Mouse (Mus musculus) midbrain, embryonic 13.5 days (tissue): ENCODE data around the gene Zfp523. TPM values are rescaled to one million over a fixed set of nuclear protein-coding genes. Genes with fewer than 3 reads are reported as not detected.

ENCODE experiments used
- ATAC-seq: fragments of 200-750 bp; cut with Nextera tagmentation; 2 replicates; pipeline ENCODE4 v1.8.0; 2017; ENCODE audit warnings: mild to moderate bottlenecking, moderate TSS enrichment, moderate library complexity
- H3K27ac ChIP-seq: fragments of 300-500 bp; sonication (generic); 2 replicates; pipeline ENCODE4 v1.5.1; 2015; ENCODE audit warnings: inconsistent platforms, mild to moderate bottlenecking, moderate library complexity
- H3K27me3 ChIP-seq: fragments of 300-500 bp; sonication (generic); 2 replicates; pipeline ENCODE4 v1.6.1; 2015; ENCODE audit warnings: mild to moderate bottlenecking, inconsistent platforms
- H3K36me3 ChIP-seq: fragments of 300-500 bp; sonication (generic); 2 replicates; pipeline ENCODE4 v1.6.1; 2015; ENCODE audit warnings: mild to moderate bottlenecking, inconsistent platforms
- H3K4me1 ChIP-seq: fragments of 300-500 bp; sonication (generic); replicated peaks from 2 replicates; pipeline ENCODE4 v1.6.1; 2015; ENCODE audit warnings: inconsistent platforms
- H3K4me2 ChIP-seq: fragments of 300-500 bp; sonication (generic); replicated peaks from 2 replicates; pipeline ENCODE4 v1.6.1; 2015; ENCODE audit warnings: moderate library complexity, mild to moderate bottlenecking, inconsistent platforms
- H3K4me3 ChIP-seq: fragments of 300-500 bp; sonication (generic); replicated peaks from 2 replicates; pipeline ENCODE4 v1.5.1; 2015; ENCODE audit warnings: mild to moderate bottlenecking, inconsistent platforms
- H3K9ac ChIP-seq: fragments of 300-500 bp; sonication (generic); replicated peaks from 2 replicates; pipeline ENCODE4 v1.6.1; 2015; ENCODE audit warnings: mild to moderate bottlenecking, inconsistent platforms
- H3K9me3 ChIP-seq: fragments of 300-500 bp; sonication (generic); 2 replicates; pipeline ENCODE4 v1.6.1; 2016; ENCODE audit warnings: mild to moderate bottlenecking, inconsistent platforms
- WGBS: fragments of 180-500 bp; shearing (Covaris S2); methylation state at CpG from one replicate; pipeline ENCODE4 v1.1.7; 2015; 5-methylcytosine and 5-hydroxymethylcytosine counted together
- polyA plus RNA-seq: library from polyadenylated mRNA; unstranded; fragments of >200 nt; fragmentation: Nextera tagmentation; extraction: Ambion mirVana; gene quantifications from 2 replicates; pipeline ENCODE4 v1.2.1, GENCODE M21; 2015

Zfp523 gene
- polyA plus RNA-seq, 1 experiment from 2014 or later: 45.6 TPM

GRCm38 (mm10) chr17:28252281-28252648, 75.3 kb downstream of the Zfp523 start:
- WGBS: 86% methylated on average over 5 of the region's 5 CpGs
- no peak for ATAC-seq
- H3K27me3 ChIP-seq: no peaks in the 10 kb centered on the region

DNA sequence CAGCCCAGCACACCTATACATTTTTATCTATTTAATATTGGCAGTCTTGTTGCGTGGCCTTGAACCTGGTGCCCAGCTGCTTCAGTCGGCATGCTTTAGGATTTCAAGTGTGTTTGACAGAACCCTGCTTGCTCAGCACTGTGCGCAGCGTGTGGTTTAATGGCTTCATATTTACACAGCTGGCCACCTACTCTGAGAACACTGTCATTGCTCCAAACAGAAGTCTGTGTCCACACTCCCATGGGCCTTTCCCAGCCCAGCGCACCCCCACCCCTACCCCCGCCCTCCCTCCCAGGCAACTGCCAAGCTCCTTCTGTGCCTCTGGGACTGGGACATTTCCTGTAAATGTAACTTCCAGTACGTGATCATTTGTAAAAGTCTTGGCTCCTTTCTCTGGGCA, 76.3 kb downstream of the Zfp523 start:
- no peak overlapping the region for H3K9ac ChIP-seq
- H3K36me3 ChIP-seq: no peaks in the 10 kb centered on the region
- H3K4me2 ChIP-seq: no peak overlapping the region
- H3K27me3 ChIP-seq: no peaks in the 10 kb centered on the region
- no peak for ATAC-seq
- no peak overlapping the region for H3K4me3 ChIP-seq
- H3K9me3 ChIP-seq: no peaks in the 10 kb centered on the region
- H3K4me1 ChIP-seq: peaks cover 18% of the 10 kb centered on the region
- H3K27ac ChIP-seq: no peak overlapping the region
- 76% methylated on average over 7 of the region's 7 CpGs for WGBS

More at GRCm38 (mm10) chr17:28252281-28252648, 75.3 kb downstream of the Zfp523 start:
- H3K4me1 ChIP-seq: peaks cover 22% of the 10 kb centered on the region
- no peak overlapping the region for H3K4me3 ChIP-seq
- no peak overlapping the region for H3K4me2 ChIP-seq
- H3K9me3 ChIP-seq: no peaks in the 10 kb centered on the region
- no peak overlapping the region for H3K9ac ChIP-seq
- H3K36me3 ChIP-seq: no peaks in the 10 kb centered on the region
- H3K27ac ChIP-seq: no peak overlapping the region

DNA sequence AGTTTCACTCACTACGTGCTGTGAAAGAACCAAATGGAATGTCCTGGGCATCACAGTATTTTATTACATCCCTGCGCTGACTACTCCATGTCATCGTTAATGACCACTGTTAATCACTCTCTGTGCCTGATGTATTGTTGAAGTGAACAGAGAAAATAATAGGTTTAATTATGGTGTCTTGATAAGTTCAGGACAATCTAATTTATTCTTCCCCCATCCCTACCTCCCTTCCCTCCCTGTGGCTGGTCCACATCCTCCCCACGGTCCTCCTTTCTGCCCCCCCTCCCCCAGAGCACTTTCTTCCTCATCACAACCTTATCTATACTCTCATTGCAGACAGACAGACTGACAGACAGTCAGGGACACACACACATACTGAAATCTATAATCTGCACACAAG, 77.9 kb downstream of the Zfp523 start:
- no peak overlapping the region for H3K4me2 ChIP-seq
- H3K27ac ChIP-seq: peak overlapping the region; percentile 40; the same call in 1 of the 2 replicates
- no peaks in the 10 kb centered on the region for H3K9me3 ChIP-seq
- no peaks in the 10 kb centered on the region for H3K27me3 ChIP-seq
- no peaks in the 10 kb centered on the region for H3K36me3 ChIP-seq
- WGBS: 76% methylated on average over 4 of the region's 4 CpGs
- H3K4me1 ChIP-seq: peaks cover 18% of the 10 kb centered on the region
- H3K4me3 ChIP-seq: no peak overlapping the region
- ATAC-seq: no peak
- H3K9ac ChIP-seq: no peak overlapping the region

Other genes with a start within 250 kb of the Zfp523 start
- gene Tcp11, start 96.5 kb upstream of the Zfp523 start, polyA plus RNA-seq: 1.6 and 2.0 TPM in 2 replicates
- 5.6 and 6.1 TPM in 2 replicates for gene Scube3, start 35.0 kb upstream of the Zfp523 start, polyA plus RNA-seq
- gene Def6, start 30.6 kb downstream of the Zfp523 start, polyA plus RNA-seq: 4.5 and 5.6 TPM in 2 replicates
- gene Ppard, start 55.6 kb downstream of the Zfp523 start, polyA plus RNA-seq: 0.84 and 1.4 TPM in 2 replicates
- gene Fance, start 136.4 kb downstream of the Zfp523 start, polyA plus RNA-seq: 20.2 and 26.9 TPM in 2 replicates
- gene Rpl10a, start 151.3 kb downstream of the Zfp523 start, polyA plus RNA-seq: 382 and 387 TPM in 2 replicates
- gene Tead3, start 173.7 kb downstream of the Zfp523 start, polyA plus RNA-seq: 1.9 and 2.9 TPM in 2 replicates
- 1.7 and 2.6 TPM in 2 replicates for gene Tulp1, start 188.1 kb downstream of the Zfp523 start, polyA plus RNA-seq